Comparison of ENCODE assay signal across 1 mouse cellular context in the genomic region with DNA sequence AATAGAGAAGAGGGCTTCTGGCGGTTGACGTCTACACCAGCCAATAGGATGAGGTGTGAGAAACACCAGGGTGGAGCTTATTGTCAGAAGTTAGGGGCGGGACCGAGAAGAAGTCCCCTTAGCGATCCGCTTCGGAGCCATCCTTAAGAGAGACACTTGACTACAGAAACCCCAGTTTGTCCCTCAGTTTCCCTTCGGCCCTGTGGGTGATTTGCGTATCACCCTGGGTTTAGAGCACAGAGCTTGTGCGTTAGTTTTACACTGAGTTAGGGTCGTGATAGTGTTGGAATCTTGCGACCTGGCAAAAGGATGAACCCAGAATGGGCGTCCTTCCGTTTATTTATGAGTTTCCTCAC.
TF ChIP-seq lines count a peak whose summit lies in the region.

No protein-coding gene starts in this region.

TF ChIP-seq in CH12.LX, 34 proteins besides CTCF, POLR2A, EP300 and RAD21:
- TF ChIP-seq POLR2AphosphoS2 (IDR thresholded peaks at IDR 0.05; ENCODE audit: low read depth, low read length): 0 out of 2 replicates have a peak, but pooled peaks have one; percentile 64
- 0 out of 2 replicates have a peak, but pooled peaks have one; percentile 19 for TF ChIP-seq MXI1 (IDR thresholded peaks at IDR 0.05; ENCODE audit: low read depth, low read length)
- TF ChIP-seq KAT2A (IDR thresholded peaks at IDR 0.05; ENCODE audit: insufficient replicate concordance, low read length): 0 out of 2 replicates have a peak, but pooled peaks have one; percentile 52
- TF ChIP-seq TCF12 (IDR thresholded peaks at IDR 0.05; ENCODE audit: low read depth, low read length): no peak; the same call in 1 of the 2 replicates
- TF ChIP-seq ZKSCAN1 (IDR thresholded peaks at IDR 0.05; ENCODE audit: borderline replicate concordance, low read depth, low read length): no peak
- TF ChIP-seq NELFE (IDR thresholded peaks at IDR 0.05; ENCODE audit: low read depth, low read length): peak; percentile 79
- TF ChIP-seq ZC3H11A (IDR thresholded peaks at IDR 0.05; ENCODE audit: low read depth, low read length): no peak
- TF ChIP-seq MAFK (IDR thresholded peaks at IDR 0.05; ENCODE audit: insufficient replicate concordance, low read length): no peak
- TF ChIP-seq E2F4 (IDR thresholded peaks at IDR 0.05; ENCODE audit: insufficient replicate concordance, low read depth, low read length): no peak; the same call in 1 of the 2 replicates
- TF ChIP-seq MYC (IDR thresholded peaks at IDR 0.05; ENCODE audit: low read depth, low read length): 0 out of 2 replicates have a peak, but pooled peaks have one; percentile 58
- no peak for TF ChIP-seq MAZ (IDR thresholded peaks at IDR 0.05; ENCODE audit: low read depth, low read length)
- TF ChIP-seq IRF4 (IDR thresholded peaks at IDR 0.05; ENCODE audit: low read depth, low read length): peak; percentile 37; the same call in 1 of the 2 replicates
- TF ChIP-seq SIN3A (IDR thresholded peaks at IDR 0.05; ENCODE audit: low read length): peak; percentile 93
- no peak for TF ChIP-seq SMC3 (IDR thresholded peaks at IDR 0.05; ENCODE audit: low read depth, low read length)
- TF ChIP-seq PAX5 (IDR thresholded peaks at IDR 0.05; ENCODE audit: low read length): no peak
- TF ChIP-seq BHLHE40 (IDR thresholded peaks at IDR 0.05; ENCODE audit: low read depth, low read length): no peak
- no peak for TF ChIP-seq UBTF (IDR thresholded peaks at IDR 0.05; ENCODE audit: low read depth, low read length)
- TF ChIP-seq NRF1 (IDR thresholded peaks at IDR 0.05; ENCODE audit: low read depth, low read length): peak; percentile 7; the same call in 1 of the 2 replicates
- TF ChIP-seq ZNF384 (IDR thresholded peaks at IDR 0.05; ENCODE audit: low read depth, low read length): no peak
- no peak for TF ChIP-seq RCOR1 (conservative IDR thresholded peaks at IDR 0.05; ENCODE audit: low read depth, low read length)
- TF ChIP-seq MEF2A (IDR thresholded peaks at IDR 0.05; ENCODE audit: borderline replicate concordance, low read depth, low read length): no peak
- TF ChIP-seq HCFC1 (IDR thresholded peaks at IDR 0.05; ENCODE audit: low read depth, low read length): no peak; the same call in 1 of the 2 replicates
- TF ChIP-seq ZMIZ1 (IDR thresholded peaks at IDR 0.05; ENCODE audit: low read depth, low read length): peak; percentile 67; the same call in 1 of the 2 replicates
- no peak for TF ChIP-seq GABPA (IDR thresholded peaks at IDR 0.05; ENCODE audit: insufficient replicate concordance, low read depth, low read length)
- peak; percentile 86 for TF ChIP-seq TBP (conservative IDR thresholded peaks at IDR 0.05; ENCODE audit: low read depth, low read length)
- no peak for TF ChIP-seq MAX (IDR thresholded peaks at IDR 0.05; ENCODE audit: low read length)
- no peak for TF ChIP-seq JUN (IDR thresholded peaks at IDR 0.05; ENCODE audit: insufficient read depth, low read depth, low read length)
- TF ChIP-seq ETS1 (conservative IDR thresholded peaks at IDR 0.05; ENCODE audit: low read depth, low read length): no peak
- TF ChIP-seq CHD2 (IDR thresholded peaks at IDR 0.05; ENCODE audit: low read length): no peak
- TF ChIP-seq ELF1 (IDR thresholded peaks at IDR 0.05; ENCODE audit: low read depth, low read length): peak; percentile 48
- TF ChIP-seq USF2 (conservative IDR thresholded peaks at IDR 0.05; ENCODE audit: low read depth, low read length): no peak
- peak; percentile 66; the same call in 1 of the 2 replicates for TF ChIP-seq CHD1 (IDR thresholded peaks at IDR 0.05; ENCODE audit: low read depth, low read length)
TF ChIP-seq in CH12.LX: peak in this region for 12.
